Mouse (Mus musculus) common myeloid progenitor, adult 5-6 weeks (primary cell): ENCODE measurements around the gene Vps37c. TPM values are rescaled to one million over a fixed set of nuclear protein-coding genes. Genes with fewer than 3 reads are reported as not detected.

ENCODE experiments used
- ATAC-seq: replicated peaks from 2 replicates; pipeline ENCODE4 v1.8.0; 2016; ENCODE audit warnings: low read depth, mild to moderate bottlenecking, moderate TSS enrichment, inconsistent platforms; ENCODE audit not compliant: poor library complexity, severe bottlenecking
- total RNA-seq: library from RNA; stranded (forward); fragments of 200-1000, 187-1606 nt; gene quantifications from 2 replicates; pipeline ENCODE4 v1.2.3, GENCODE M21; 2017

The Vps37c gene
- total RNA-seq, 1 experiment from 2014 or later = 11.5 TPM

DNA sequence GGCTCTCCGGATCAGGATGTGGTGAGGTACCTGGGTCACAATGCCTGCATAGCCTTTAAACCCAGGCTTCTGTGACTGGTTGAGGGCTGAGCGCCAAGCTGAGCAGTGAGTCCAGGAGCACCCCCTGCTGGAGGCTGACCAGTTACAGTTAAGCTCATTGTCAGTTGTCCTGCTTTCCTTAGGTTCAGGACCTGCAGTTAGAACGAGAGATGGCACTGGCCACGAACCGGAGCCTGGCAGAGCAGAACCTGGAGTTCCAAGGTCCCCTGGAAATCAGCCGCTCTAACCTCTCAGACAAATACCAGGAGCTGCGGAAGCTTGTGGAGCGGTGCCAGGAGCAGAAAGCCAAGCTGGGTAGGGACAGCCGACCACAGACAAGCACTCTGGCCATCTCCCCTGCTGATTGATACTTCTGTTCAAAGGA, 21.6 kb downstream of the Vps37c start:
- peak; percentile 73 for ATAC-seq

DNA sequence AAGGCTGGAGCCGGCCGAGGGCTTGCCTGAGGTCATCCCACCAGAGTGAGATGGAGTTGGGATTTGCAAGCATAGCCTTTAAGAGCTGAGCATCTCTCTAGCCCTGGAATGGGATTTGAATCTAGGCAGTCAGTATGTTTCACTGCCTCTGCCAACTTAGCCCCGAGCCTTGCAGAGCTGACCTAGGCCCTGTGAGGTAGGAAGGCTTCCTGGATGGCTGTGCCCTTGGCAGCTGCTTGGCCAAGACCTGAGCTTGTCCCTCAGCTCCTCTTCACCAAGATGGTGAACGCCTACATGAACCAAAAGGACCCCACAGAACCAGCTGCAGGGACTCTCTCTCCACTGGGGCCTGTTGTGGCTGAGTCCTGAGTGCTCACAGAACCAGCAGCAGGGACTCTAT, 22.2 kb downstream of the Vps37c start:
- ATAC-seq = no peak

DNA sequence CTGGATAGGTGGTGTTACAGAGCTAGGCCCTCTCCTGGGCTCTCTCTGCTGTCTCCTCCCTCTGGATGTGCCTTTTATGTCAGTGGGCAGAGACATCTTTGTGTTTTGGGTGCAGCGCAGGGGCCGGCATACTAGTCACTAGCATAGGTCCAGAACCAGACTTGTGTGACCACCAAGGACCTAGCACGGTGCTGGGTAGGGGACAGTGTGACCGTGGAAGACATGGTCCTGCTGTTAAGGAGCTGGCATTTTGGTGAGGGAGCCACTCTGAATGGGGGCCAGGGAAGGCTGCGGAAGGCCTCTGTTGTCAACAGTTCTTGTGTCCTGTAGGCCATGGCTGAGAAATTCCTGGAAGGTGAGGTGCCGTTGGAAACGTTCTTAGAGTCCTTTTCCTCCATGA, 23.7 kb downstream of the Vps37c start:
- no peak for ATAC-seq

DNA sequence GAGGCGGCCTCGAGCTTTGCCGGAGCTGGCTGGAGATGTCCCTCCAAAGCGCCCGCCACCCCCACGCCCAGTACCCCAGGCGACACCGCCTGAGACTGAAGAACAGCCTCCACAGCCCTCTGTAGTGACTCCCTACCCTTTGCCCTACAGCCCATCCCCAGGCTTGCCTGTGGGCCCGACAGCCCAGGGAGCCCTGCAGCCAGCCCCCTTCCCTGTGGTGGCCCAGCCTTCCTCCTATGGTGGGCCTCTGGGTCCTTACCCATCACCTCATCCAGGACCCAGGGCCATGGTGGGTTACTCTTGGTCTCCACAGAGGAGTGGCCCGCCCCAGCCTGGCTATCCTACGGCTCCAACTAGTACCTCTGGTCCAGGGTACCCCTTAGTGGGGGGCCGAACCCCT, 24.1 kb downstream of the Vps37c start:
- ATAC-seq = no peak

DNA sequence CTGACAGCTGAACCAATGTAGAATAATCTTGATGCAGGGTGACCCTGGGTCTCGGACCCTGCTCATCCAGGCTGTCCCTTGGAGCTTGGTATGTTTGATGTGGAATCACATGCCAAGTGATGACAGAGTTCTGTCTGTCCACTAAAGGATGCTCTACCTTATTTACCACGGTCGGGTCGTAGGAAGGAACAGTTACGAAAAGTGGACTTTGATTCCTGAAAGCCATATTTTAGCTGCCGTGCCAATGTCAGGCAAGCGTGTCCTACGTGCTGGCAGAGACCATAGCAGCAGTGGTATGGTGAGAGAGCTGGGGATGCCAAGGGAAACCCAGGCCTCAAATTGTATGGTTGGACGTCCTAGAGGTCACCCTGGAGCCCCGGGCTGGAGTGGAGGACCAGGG, 25.0 kb downstream of the Vps37c start:
- no peak for ATAC-seq

DNA sequence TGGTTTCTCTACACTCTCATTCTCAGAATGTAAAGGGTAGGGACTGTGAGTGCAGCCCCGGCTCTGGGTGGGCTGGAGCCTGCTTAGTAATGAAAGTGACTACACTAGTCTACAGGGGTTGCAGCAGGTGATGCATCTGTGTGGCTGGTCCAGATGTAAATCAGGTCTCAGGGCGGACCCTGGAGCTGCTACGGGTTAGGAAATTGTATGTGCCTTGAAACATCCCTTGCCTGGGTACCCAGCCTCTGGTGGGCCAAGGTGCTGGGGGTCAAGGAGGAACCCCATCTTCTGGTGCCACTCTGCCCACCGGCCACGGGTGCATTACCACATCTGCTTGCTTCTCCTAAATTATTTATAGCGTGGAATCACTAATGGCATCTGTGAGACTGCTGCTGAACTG, 25.6 kb downstream of the Vps37c start:
- ATAC-seq = no peak

DNA sequence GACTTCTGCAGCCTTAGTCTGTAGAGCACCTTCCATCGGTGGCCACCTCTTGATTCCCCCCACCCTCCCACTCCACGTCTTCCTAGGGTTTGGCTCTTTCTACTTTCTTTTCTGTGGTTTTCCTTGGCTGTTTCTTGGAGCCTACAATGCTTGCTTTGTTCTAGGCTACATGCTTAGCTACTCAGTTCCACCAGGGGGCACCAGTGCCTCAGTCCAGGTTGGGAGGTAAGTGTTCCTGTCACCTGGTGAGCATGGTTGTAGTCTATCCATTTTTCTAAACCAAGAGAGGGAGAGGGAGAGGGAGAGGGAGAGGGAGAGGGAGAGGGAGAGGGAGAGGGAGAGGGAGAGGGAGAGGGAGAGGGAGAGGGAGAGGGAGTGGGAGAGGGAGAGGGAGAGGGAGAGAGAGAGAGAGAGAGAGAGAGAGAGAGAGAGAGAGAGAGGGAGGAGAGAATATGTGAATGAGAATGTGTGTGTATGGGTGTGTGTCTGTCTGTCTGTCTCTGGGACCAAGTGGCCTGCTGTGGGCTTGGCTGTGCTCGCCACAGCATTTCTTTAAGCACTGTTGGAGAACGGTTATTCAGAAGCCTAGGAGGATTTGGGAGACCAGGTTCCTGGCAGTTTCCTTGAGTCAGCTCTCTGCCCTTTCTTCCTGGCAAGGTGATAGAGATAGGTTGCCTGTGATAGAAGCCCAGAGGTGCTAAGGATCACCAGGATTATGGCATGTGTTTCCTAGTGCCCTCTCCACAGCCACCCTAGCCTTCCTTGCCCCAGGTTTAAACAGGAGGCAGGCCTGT, 26.3 kb downstream of the Vps37c start:
- ATAC-seq = peak; percentile 48; the same call in 1 of the 2 replicates

DNA sequence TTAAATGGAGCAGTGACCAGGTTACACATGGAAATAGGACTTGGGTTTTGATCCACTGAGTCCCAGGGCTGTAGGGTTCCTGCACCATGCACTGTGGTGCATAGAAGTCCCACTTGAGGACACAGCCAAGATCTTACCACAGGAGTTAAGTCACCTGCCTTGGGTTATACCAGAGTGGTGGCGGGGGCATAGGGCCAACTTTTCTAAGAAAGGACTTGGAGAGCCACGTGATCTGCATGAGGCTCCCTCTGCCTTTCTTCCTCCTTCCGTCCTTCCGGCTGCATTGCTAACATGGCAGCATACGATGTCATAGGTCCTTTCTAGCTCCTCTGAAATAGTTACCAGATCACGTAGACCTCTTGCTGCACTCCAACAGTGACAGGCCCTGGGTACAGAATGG, 26.9 kb downstream of the Vps37c start:
- no peak for ATAC-seq

DNA sequence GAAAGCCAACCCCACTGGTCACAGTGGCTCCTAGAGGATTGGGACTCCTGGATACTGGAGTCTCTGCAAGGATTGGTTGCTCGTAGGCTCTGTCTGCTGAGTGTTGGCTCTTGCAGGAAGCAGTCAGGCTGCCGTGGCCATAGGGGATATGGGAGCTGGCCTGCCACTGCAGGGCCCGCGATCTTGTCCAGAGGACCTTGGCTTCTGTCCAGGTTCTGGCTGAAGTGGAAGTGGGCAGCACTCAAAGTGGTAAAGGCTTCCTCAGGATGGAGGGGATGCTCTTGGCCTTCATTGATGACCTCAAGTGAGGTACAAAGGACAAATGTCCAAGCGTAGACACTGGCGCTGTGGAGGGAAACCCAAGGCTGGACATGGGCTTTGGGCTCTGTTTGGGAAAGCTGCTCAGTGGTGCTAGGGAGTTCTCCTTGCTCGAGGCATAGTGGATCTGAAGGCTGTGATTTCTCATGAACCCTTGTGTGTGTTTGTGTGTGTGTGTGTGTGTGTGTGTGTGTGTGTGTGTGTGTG, 29.8 kb downstream of the Vps37c start:
- ATAC-seq = no peak

DNA sequence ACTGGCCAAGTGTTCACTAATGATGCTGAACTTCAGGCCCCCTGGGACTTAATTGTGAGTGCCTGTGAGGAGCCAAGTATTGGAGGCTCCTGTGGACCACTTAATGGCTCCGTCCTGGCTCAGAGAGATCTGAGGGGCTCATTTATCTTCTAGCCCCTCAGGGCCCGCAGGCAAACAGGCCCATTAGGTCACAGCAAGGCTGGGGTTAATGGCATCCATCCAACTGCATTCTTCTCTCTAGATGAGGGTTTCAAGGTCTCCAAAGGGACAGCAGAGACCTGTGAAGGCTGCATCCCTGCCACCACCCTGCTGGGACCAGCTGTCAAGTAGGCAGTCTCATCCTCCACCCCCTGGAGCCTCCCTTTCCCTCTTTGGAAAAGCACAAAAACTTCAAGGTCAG, 31.2 kb downstream of the Vps37c start:
- no peak for ATAC-seq

DNA sequence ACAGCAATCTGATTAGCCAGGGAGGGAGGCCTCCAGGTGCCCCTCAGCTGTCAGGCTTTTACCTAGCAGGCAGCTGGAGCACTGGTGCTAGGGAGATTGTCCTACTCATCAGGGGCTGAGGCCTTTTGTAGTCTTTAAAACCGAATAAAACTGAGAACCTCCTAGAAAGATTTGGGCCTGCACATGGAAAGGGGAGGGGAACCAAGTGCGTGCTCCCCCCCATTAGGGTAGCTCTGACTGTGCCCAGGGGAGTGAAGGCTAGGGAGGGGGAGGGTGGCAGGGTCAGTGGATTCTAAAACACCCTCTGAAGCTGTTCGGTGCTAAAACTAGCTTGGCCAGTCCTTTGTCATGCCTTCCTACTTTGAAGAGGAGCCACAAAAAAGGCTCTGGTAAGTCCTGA, 32.0 kb downstream of the Vps37c start:
- no peak for ATAC-seq

DNA sequence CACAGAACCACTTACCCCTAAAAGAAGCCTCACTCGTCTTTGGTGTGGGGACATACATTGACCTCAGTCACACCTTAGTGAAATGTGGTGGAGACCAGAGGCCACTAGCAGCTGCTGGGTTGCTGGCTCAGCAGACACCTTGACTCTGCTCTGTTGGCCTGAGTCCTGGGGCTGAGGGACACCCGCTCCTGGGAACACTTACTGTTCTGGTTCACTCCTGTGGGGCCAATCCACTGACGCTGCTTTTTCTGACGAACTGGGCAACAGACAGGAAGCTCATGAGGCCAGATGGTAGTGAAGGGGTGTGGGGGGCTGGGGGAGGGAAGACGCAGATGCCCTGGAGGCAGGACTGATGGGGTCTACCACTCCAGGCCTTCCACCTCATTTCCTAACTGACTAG, 32.5 kb downstream of the Vps37c start:
- ATAC-seq = peak; percentile 46

DNA sequence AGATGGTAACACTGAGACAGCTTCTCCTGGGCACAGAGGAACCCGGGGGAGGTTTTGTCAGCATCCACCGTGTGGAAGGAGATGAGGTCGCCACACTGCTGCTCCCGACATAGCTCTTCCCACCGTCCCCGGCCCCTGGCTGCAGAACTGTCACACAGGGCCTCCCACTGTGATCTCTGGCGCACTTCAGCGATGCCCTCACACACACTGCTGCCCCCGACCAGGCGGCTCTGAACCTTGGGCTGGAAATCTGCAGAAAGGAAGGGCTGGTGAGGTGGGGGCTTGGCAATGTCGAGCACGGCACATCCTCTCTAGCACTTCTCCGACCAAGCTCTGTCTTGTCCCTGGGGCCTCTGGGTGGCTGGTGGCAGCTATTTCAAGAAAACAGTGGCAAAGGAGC, 34.5 kb downstream of the Vps37c start:
- ATAC-seq = no peak

DNA sequence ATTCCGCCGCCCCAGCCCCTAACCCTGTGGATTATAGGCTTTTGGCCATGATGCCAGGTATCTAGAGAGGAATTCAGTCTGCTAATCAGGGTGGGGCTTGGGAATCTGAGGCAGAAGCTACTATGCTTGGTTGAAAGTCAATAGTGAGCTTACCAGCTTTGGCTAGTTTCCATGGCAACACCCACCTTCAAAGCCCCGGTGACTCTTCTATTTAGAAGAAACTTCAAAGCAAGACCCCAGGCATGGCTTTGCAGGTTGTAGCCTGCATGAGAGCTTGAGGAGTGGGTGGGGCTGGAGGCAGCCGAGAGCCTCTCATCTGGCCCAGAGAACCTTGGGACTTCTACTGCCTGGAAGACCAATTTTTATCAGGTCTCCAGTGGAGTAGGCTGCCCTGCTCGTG, 35.1 kb downstream of the Vps37c start:
- no peak for ATAC-seq

DNA sequence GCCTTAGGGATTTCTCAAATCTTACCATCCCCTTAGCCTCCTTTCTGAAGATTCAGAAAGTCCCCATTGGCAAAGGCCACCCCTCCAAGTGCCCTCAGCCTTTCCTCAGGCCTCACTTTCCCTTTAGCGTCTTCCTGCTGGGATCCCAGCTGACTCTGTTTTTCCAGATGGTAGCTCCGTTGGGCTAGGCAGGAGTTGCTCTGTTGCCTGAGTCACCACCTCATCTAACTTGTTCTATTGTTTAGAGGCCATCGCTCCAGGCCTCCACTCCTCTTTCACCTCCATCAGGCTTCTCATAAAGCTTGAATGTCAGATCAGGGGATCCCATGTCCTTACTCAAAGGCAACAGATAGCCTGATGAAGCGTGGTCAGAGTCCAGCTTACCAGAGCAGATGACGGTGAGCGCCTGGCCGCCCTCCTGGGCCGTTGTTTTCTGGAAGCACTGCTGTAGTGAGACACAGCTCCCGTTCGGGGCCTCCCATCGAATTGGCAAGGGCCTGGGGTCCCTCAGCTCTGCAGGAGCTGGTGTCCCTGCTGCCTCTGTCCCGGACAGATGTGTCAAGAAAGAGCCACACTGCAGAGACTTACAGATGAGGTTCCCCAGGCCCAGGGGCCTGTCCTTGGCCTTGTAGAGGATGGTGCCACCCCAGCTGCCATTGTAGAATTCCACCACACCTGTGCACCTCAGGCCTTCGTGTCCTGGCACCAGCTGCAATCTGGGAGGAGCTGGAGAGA, 36.3 kb downstream of the Vps37c start:
- no peak for ATAC-seq

DNA sequence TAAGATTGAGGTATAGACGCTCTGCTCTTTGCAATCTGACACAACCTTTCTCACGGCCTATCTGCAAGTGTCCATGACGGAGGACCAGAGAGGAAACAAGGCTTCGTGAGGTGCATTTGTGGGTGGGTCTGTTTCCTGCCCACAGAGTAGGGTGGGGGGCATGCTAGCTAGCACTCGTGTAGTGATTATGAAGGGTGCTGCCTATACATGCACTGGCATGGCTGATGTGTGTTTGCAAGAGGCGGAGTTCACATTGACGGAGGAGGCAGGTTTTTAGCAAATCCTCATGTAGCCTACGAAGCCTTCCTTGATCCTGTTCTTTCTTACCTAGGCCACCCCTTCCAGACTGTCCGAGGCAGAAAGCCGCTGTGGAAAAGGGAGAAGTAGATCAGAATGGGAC, 41.4 kb downstream of the Vps37c start:
- ATAC-seq = no peak

DNA sequence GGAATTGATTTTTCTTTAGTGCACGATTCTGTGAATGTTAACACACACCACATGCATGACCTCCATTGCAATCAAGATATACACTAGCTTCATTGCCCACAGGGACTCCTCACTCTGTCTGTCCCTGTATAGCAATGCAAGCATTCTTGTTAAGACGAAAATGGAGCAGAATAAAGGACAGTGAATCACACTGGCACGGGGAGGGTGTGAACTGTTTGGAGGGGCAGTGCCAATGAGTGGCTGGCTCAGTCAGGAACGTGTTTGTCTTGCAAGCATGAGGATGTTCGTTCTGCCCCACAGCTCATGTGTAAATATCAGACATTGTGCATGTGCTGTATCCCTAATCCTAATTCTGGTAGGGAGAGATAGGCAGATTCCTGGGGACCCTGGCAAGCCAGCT, 41.9 kb downstream of the Vps37c start:
- ATAC-seq = no peak

DNA sequence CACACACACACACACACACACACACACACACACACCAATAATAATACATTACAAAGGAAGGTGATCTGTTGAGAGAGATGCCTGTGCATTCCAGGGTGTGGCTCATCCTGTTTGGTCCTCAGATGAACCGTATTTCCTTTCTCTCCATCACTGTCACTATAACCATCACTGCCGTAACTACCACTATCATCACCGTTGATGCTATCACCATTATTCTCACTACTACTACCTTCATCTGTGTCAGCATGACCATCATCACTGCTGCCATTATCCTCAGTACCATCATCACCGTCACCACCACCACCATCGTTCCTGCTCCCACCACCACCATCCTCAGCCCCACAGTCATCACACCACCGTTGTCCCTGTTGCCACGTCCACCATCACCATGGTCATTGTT, 43.4 kb downstream of the Vps37c start:
- no peak for ATAC-seq

DNA sequence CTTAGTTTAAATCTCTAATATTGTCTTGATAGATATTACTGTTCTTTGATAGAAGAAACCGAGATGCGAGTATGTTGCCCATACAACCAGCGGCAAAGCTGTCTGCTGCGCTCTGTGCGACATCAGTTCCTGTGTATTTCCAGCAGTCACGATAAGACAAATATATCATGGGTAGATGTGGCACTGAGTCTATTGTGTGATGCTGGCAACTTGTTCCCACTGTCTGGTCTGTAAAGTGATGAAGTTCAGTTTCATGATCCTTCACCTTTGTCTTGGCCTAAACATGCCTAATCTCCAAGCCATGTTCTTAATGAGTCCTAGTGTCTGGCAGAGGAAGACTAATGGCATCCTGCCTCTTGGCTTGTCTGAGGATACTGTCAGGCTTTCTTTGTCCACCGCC, 44.2 kb downstream of the Vps37c start:
- no peak for ATAC-seq

DNA sequence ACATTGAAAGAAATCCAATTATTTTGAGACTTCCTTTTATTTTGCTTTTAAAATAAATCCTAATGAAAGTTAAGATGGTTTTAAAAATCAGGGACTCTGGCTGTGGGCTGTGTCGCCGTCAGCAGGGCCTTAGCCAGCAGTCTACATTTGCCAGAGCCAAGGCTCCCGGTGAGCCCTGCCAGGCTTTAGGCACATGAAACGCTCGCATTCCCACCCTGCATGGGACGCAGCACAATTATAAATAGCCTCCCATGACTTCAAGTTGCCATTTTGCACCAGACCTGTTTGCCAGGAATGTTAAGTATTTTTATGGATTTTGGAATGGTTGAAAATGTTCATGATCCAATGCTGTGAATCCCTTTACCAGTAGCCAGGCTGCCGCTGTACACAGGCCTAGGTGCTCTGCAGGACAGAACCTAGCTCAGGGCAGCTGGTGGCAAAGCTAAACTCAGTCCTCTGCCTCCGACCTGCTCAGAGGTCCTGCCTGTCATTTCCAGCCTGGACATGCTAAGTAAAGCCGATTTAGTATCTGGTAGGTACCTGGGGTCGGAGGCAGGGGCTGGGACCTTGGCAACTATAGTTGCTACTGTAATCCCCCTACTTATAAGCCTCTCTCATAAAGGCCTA, 45.1 kb downstream of the Vps37c start:
- ATAC-seq = no peak

DNA sequence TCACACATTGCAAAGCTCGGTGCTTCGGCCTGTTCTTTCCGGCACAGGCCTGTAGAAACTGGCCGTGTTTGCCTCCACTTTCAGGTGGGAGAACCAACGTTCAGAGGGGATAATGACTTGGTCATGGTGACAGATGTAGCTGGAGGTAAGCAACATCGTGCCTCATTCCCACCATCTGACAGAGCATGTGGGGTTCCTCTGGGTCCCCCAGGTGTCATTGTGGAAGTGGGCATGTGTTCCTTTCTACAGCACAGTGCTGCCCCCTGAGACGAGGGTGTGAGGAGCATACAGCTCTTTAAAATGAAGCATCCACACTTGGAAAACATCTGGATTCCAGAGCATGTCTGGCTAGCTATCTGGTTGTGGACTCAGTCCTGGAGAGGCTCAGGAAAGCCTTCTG, 46.0 kb downstream of the Vps37c start:
- no peak for ATAC-seq
